Mouse (Mus musculus): Measurements from ENCODE around the gene Ryr1.

Gene Ryr1

GRCm38 (mm10) chr7:28957997-28958725 lies 166.8 kb downstream of the Ryr1 start:
- no peak for DNase-seq

- no peak for DNase-seq
Observed at GRCm38 (mm10) chr7:28957286-28957685, 167.7 kb downstream of the Ryr1 start.

- DNase-seq, result no peak
Observed at GRCm38 (mm10) chr7:28956270-28956669, 168.7 kb downstream of the Ryr1 start.

- DNase-seq, result no peak
Observed at GRCm38 (mm10) chr7:28955295-28955897, 169.6 kb downstream of the Ryr1 start.

- no peak for DNase-seq
Observed at GRCm38 (mm10) chr7:28954773-28955172, 170.2 kb downstream of the Ryr1 start.

- no peak for DNase-seq
Observed at GRCm38 (mm10) chr7:28953476-28954376, 171.3 kb downstream of the Ryr1 start.

Data from lung, postnatal 14 days (tissue).